Mouse (Mus musculus): Measurements from ENCODE around the gene Nudt7.

Gene Nudt7

GRCm38 (mm10) chr8:114133510-114134362 lies at the start of gene Nudt7:
Gene Nudt7, plus strand, starts transcription at chr8:114133557.
- peak; percentile 92 for DNase-seq (ENCODE audit: low spot score)

GRCm38 (mm10) chr8:114087932-114088331 lies 45.4 kb upstream of the Nudt7 start:
- no peak for DNase-seq (ENCODE audit: low spot score)

GRCm38 (mm10) chr8:114090736-114091135 lies 42.6 kb upstream of the Nudt7 start:
- no peak for DNase-seq (ENCODE audit: low spot score)

GRCm38 (mm10) chr8:114093321-114093720 lies 40.0 kb upstream of the Nudt7 start:
- DNase-seq (ENCODE audit: low spot score), result no peak

- no peak for DNase-seq (ENCODE audit: low spot score)
Measured at GRCm38 (mm10) chr8:114094526-114094925, 38.8 kb upstream of the Nudt7 start.

- DNase-seq (ENCODE audit: low spot score), result no peak
Measured at GRCm38 (mm10) chr8:114100561-114101206, 32.7 kb upstream of the Nudt7 start.

GRCm38 (mm10) chr8:114103401-114103800 lies 30.0 kb upstream of the Nudt7 start:
- no peak for DNase-seq (ENCODE audit: low spot score)

- no peak for DNase-seq (ENCODE audit: low spot score)
Measured at GRCm38 (mm10) chr8:114105971-114106370, 27.4 kb upstream of the Nudt7 start.

GRCm38 (mm10) chr8:114109365-114110140 lies 23.8 kb upstream of the Nudt7 start:
- no peak for DNase-seq (ENCODE audit: low spot score)

GRCm38 (mm10) chr8:114115076-114115475 lies 18.3 kb upstream of the Nudt7 start:
- DNase-seq (ENCODE audit: low spot score), result no peak

- no peak for DNase-seq (ENCODE audit: low spot score)
Measured at GRCm38 (mm10) chr8:114116049-114116448, 17.3 kb upstream of the Nudt7 start.

GRCm38 (mm10) chr8:114117439-114117838 lies 15.9 kb upstream of the Nudt7 start:
- DNase-seq (ENCODE audit: low spot score), result no peak

- no peak for DNase-seq (ENCODE audit: low spot score)
Measured at GRCm38 (mm10) chr8:114121781-114122180, 11.6 kb upstream of the Nudt7 start.

GRCm38 (mm10) chr8:114123611-114124010 lies 9.7 kb upstream of the Nudt7 start:
- no peak for DNase-seq (ENCODE audit: low spot score)

- DNase-seq (ENCODE audit: low spot score), result no peak
Measured at GRCm38 (mm10) chr8:114124084-114124750, 9.1 kb upstream of the Nudt7 start.

- DNase-seq (ENCODE audit: low spot score), result no peak
Measured at GRCm38 (mm10) chr8:114130838-114131237, 2.5 kb upstream of the Nudt7 start.

GRCm38 (mm10) chr8:114131421-114131820 lies 1.9 kb upstream of the Nudt7 start:
- no peak for DNase-seq (ENCODE audit: low spot score)

- no peak for DNase-seq (ENCODE audit: low spot score)
Measured at GRCm38 (mm10) chr8:114133050-114133509, 277 bp upstream of the Nudt7 start.

- DNase-seq (ENCODE audit: low spot score), result no peak
Measured at GRCm38 (mm10) chr8:114136750-114137149, 3.4 kb downstream of the Nudt7 start.

GRCm38 (mm10) chr8:114137181-114137580 lies 3.8 kb downstream of the Nudt7 start:
- DNase-seq (ENCODE audit: low spot score), result no peak

GRCm38 (mm10) chr8:114140437-114140836 lies 7.1 kb downstream of the Nudt7 start:
- DNase-seq (ENCODE audit: low spot score), result no peak

GRCm38 (mm10) chr8:114142199-114142598 lies 8.8 kb downstream of the Nudt7 start:
- DNase-seq (ENCODE audit: low spot score), result no peak
